Mouse (Mus musculus): Measurements from ENCODE around the gene Camta1.

DNA sequence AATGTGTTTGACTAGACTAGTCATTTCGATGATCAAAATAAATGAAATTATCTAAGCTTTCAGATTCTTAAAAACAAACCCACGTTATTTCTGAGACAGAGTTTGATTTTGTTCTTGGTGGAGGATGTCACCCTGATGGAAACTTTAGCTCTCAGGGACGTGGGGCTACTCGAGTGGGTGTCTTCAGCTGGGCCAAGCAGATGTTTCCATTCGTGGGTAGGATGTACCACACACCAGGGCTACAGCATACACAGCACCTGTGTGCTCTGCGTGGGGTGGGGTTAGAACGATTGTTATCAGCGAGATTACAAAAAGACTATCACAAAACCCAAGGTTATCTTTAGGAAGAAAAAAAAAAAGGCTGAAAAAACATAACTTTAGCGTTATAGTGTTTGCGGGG lies 910.7 kb downstream of the Camta1 start:
- TF ChIP-seq CTCF (IDR thresholded peaks at IDR 0.05; ENCODE audit: low read depth, low read length) (no peak), POLR2A (IDR thresholded peaks at IDR 0.05; ENCODE audit: extremely low read depth, insufficient read depth, low read length) (no peak)

Measured in liver, adult 2 months (tissue).